Mouse (Mus musculus) thymus, adult 2 months (tissue): ENCODE results near the gene Psmd4. TPM values are rescaled to one million over a fixed set of nuclear protein-coding genes. Genes with fewer than 3 reads are reported as not detected.

Experiments
- DNase-seq: peaks from one replicate; pipeline ENCODE4 v3.0.0; 2021
- H3K27ac ChIP-seq: fragments of 200-500 bp; 2 replicates; pipeline ENCODE4 v1.5.1; 2012; ENCODE audit warnings: low read length, control low read depth; ENCODE audit not compliant: control insufficient read depth, insufficient read depth
- H3K27me3 ChIP-seq: fragments of 200-500 bp; 2 replicates; pipeline ENCODE4 v1.6.1; 2012; ENCODE audit warnings: mild to moderate bottlenecking, low read length, moderate library complexity, mixed read lengths; ENCODE audit not compliant: control insufficient read depth, insufficient read depth
- H3K36me3 ChIP-seq: fragments of 200-500 bp; 2 replicates; pipeline ENCODE4 v1.6.1; 2012; ENCODE audit warnings: mild to moderate bottlenecking, low read length, moderate library complexity; ENCODE audit not compliant: control insufficient read depth, insufficient read depth
- H3K4me1 ChIP-seq: fragments of 200-500 bp; replicated peaks from 2 replicates; pipeline ENCODE4 v1.6.1; 2012; ENCODE audit warnings: low read length; ENCODE audit not compliant: control insufficient read depth, insufficient read depth
- H3K4me3 ChIP-seq: fragments of 200-500 bp; 2 replicates; pipeline ENCODE4 v1.5.1; 2012; ENCODE audit warnings: mild to moderate bottlenecking, low read length, control low read depth, moderate library complexity; ENCODE audit not compliant: control insufficient read depth, insufficient read depth
- CTCF ChIP-seq: fragments of 200-500 bp; IDR thresholded peaks from 2 replicates; pipeline ENCODE4 v1.5.1; 2012; ENCODE audit warnings: mild to moderate bottlenecking, control low read depth, low read length, moderate library complexity, borderline replicate concordance; ENCODE audit not compliant: control insufficient read depth, poor library complexity, insufficient read depth; ENCODE audit errors: extremely low read depth
- POLR2A ChIP-seq: fragments of 200-500 bp; IDR thresholded peaks from 2 replicates; pipeline ENCODE4 v1.6.1; 2012; ENCODE audit warnings: mild to moderate bottlenecking, low read length, control low read depth, moderate library complexity; ENCODE audit not compliant: control insufficient read depth, poor library complexity, insufficient read depth; ENCODE audit errors: extremely low read depth
- WGBS: fragments of 180-500 bp; shearing (Covaris S2); methylation state at CpG from one replicate; pipeline ENCODE4 v1.1.7; 2018; 5-methylcytosine and 5-hydroxymethylcytosine counted together
- polyA plus RNA-seq: library from polyadenylated mRNA; depleted of rRNA; stranded (reverse); fragments of >200 nt; gene quantifications from 2 replicates; pipeline ENCODE4 v1.2.3, GENCODE M21; 2012; rRNA removed

The Psmd4 gene
- polyA plus RNA-seq, 1 experiment, result 227 TPM

DNA sequence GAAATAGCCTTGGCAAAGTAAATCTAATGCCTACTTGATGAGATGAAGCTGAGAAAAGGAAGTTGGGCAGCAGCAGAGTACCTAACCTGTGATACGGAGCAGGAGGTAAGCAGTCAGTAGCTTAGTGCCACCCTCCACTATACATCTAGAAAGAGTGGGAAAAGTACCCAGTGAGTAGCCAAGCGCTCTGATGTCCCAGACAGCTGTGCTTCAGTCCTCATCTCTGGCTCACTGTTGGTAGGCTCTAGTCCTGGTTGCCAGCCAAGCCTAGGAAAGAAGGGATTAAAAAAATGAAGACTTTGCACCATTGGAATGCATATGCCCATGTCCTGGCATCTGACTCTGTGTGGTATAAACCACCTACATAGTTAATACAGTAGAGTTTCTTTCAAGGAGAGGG lies 56.9 kb downstream of the Psmd4 start:
- H3K27ac ChIP-seq, result no peak overlapping the region
- H3K36me3 ChIP-seq, result peaks cover 43% of the 10 kb centered on the region
- DNase-seq, result no peak
- 100% methylated on average over 2 of the region's 2 CpGs for WGBS
- no peak overlapping the region for H3K4me3 ChIP-seq
- no peaks in the 10 kb centered on the region for H3K27me3 ChIP-seq
- no peaks in the 10 kb centered on the region for H3K4me1 ChIP-seq
- TF ChIP-seq POLR2A (no peak), CTCF (no peak)

DNA sequence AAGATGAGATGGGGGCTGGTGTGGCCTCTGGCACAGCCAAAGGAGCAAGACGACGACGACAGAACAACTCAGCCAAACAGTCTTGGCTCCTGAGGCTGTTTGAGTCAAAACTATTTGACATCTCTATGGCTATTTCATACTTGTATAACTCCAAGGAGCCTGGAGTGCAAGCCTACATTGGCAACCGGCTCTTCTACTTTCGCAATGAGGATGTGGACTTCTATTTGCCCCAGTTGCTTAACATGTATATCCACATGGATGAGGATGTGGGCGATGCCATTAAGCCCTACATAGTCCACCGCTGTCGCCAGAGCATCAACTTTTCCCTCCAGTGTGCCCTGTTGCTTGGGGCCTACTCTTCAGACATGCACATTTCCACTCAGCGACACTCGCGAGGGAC lies 58.1 kb downstream of the Psmd4 start:
- H3K4me3 ChIP-seq, result no peak overlapping the region
- no peak overlapping the region for H3K27ac ChIP-seq
- WGBS, result 96% methylated on average over 11 of the region's 11 CpGs
- H3K4me1 ChIP-seq, result no peaks in the 10 kb centered on the region
- no peaks in the 10 kb centered on the region for H3K27me3 ChIP-seq
- TF ChIP-seq POLR2A, result no peak
- TF ChIP-seq CTCF, result no peak
- peaks cover 37% of the 10 kb centered on the region for H3K36me3 ChIP-seq
- no peak for DNase-seq

Other genes with a start within 250 kb of the Psmd4 start
- gene Pogz, start 205.0 kb downstream of the Psmd4 start, polyA plus RNA-seq, result 69.6 and 73.6 TPM in 2 replicates
- gene Psmb4, start 155.7 kb downstream of the Psmd4 start, polyA plus RNA-seq, result 314 and 384 TPM in 2 replicates
- 15.9 and 26.7 TPM in 2 replicates for gene Selenbp1, start 109.6 kb downstream of the Psmd4 start, polyA plus RNA-seq
- 33.3 and 36.8 TPM in 2 replicates for gene Rfx5, start 88.5 kb downstream of the Psmd4 start, polyA plus RNA-seq
- gene Pi4kb, start 67.9 kb downstream of the Psmd4 start, polyA plus RNA-seq, result 59.0 and 62.3 TPM in 2 replicates
- 57.1 and 61.2 TPM in 2 replicates for gene Zfp687, start 27.2 kb downstream of the Psmd4 start, polyA plus RNA-seq
- gene Pip5k1a, start 64.3 kb upstream of the Psmd4 start, polyA plus RNA-seq, result 36.5 and 37.8 TPM in 2 replicates
- 77.1 and 78.4 TPM in 2 replicates for gene Vps72, start 68.4 kb upstream of the Psmd4 start, polyA plus RNA-seq
- 1.8 and 3.6 TPM in 2 replicates for gene Tmod4, start 81.9 kb upstream of the Psmd4 start, polyA plus RNA-seq
- gene Scnm1, start 91.4 kb upstream of the Psmd4 start, polyA plus RNA-seq, result 56.4 and 63.8 TPM in 2 replicates
- gene Lysmd1, start 91.5 kb upstream of the Psmd4 start, polyA plus RNA-seq, result 13.1 and 14.1 TPM in 2 replicates
- 78.5 and 79.6 TPM in 2 replicates for gene Tnfaip8l2, start 99.7 kb upstream of the Psmd4 start, polyA plus RNA-seq
- gene Sema6c, start 117.8 kb upstream of the Psmd4 start, polyA plus RNA-seq, result 12.0 and 14.0 TPM in 2 replicates
- gene Gabpb2, start 175.3 kb upstream of the Psmd4 start, polyA plus RNA-seq, result 39.7 and 41.7 TPM in 2 replicates
- gene Cdc42se1, start 186.1 kb upstream of the Psmd4 start, polyA plus RNA-seq, result 137 and 156 TPM in 2 replicates
- 53.0 and 66.1 TPM in 2 replicates for gene Mllt11, start 189.6 kb upstream of the Psmd4 start, polyA plus RNA-seq
- 0.30 and 0.33 TPM in 2 replicates for gene Gm128, start 199.0 kb upstream of the Psmd4 start, polyA plus RNA-seq
- gene Bnipl, start 208.6 kb upstream of the Psmd4 start, polyA plus RNA-seq, result 1.3 and 1.6 TPM in 2 replicates
- 50.3 and 50.4 TPM in 2 replicates for gene Mindy1, start 238.7 kb upstream of the Psmd4 start, polyA plus RNA-seq
- gene Prune1, start 239.5 kb upstream of the Psmd4 start, polyA plus RNA-seq, result 17.2 and 18.5 TPM in 2 replicates